Mouse (Mus musculus) ES-E14 (cell line): ENCODE data around the gene Tbcc. TPM values are rescaled to one million over a fixed set of nuclear protein-coding genes. Genes with fewer than 3 reads are reported as not detected.

Experiments used
- DNase-seq: peaks from one replicate; pipeline ENCODE4 v3.0.0-alpha.2; 2013; ENCODE audit warnings: low read depth, low spot score
- H3K27ac ChIP-seq: 2 replicates; pipeline ENCODE4 v1.5.1; 2012; ENCODE audit warnings: low read depth, mild to moderate bottlenecking, low read length, moderate library complexity, mixed read lengths; ENCODE audit not compliant: poor library complexity, insufficient read depth, severe bottlenecking
- H3K36me3 ChIP-seq: 2 replicates; pipeline ENCODE4 v1.6.1; 2012; ENCODE audit warnings: mild to moderate bottlenecking, low read length, moderate library complexity, mixed read lengths; ENCODE audit not compliant: control insufficient read depth, poor library complexity, insufficient read depth, severe bottlenecking
- H3K4me1 ChIP-seq, 2 experiments: fragments of 150-350 bp in 1 of 2; sonication (generic) in 1 of 2; 2 replicates each; pipeline ENCODE4 v1.6.1; 2012; ENCODE audit warnings: low read length in 2 of 2, mild to moderate bottlenecking in 1 of 2, mixed read lengths in 1 of 2; ENCODE audit not compliant: control insufficient read depth in 2 of 2, insufficient read depth in 2 of 2, poor library complexity in 1 of 2
- H3K4me3 ChIP-seq, 2 experiments: fragments of 150-350 bp in 1 of 2; sonication (generic) in 1 of 2; 2 replicates each; pipeline ENCODE4 v1.5.1; 2012; ENCODE audit warnings: low read length in 2 of 2, low read depth in 1 of 2, mild to moderate bottlenecking in 1 of 2, mixed read lengths in 1 of 2; ENCODE audit not compliant: insufficient read depth in 1 of 2, poor library complexity in 1 of 2, severe bottlenecking in 1 of 2
- H3K9ac ChIP-seq: 2 replicates; pipeline ENCODE4 v1.6.1; 2012; ENCODE audit warnings: low read depth, mild to moderate bottlenecking, low read length, mixed read lengths; ENCODE audit not compliant: poor library complexity, insufficient read depth, severe bottlenecking
- H3K9me3 ChIP-seq: fragments of 150-350 bp; sonication (generic); 2 replicates; pipeline ENCODE4 v1.6.1; 2012; ENCODE audit warnings: low read depth, mild to moderate bottlenecking, low read length; ENCODE audit not compliant: control insufficient read depth, insufficient read depth
- CHD2 ChIP-seq: IDR thresholded peaks from 2 replicates; pipeline ENCODE4 v1.6.1; 2014; ENCODE audit warnings: mild to moderate bottlenecking, low read depth, low read length, inconsistent platforms
- HCFC1 ChIP-seq: IDR thresholded peaks from 2 replicates; pipeline ENCODE4 v1.6.1; 2012; ENCODE audit warnings: low read length, inconsistent platforms, borderline replicate concordance; ENCODE audit not compliant: insufficient read depth
- MAFK ChIP-seq: IDR thresholded peaks from 2 replicates; pipeline ENCODE4 v1.6.1; 2014; ENCODE audit warnings: mild to moderate bottlenecking, low read depth, low read length, inconsistent platforms; ENCODE audit not compliant: insufficient read depth
- ZC3H11A ChIP-seq: IDR thresholded peaks from 2 replicates; pipeline ENCODE4 v1.6.1; 2012; ENCODE audit warnings: low read depth, mild to moderate bottlenecking, inconsistent platforms, low read length, borderline replicate concordance
- ZNF384 ChIP-seq: IDR thresholded peaks from 2 replicates; pipeline ENCODE4 v1.6.1; 2012; ENCODE audit warnings: low read depth, low read length, inconsistent platforms
- in situ Hi-C, 2 experiments: fragments of 600-800 bp; cut with MboI; formaldehyde crosslinking; loops; one replicate each; pipeline ENCODE4 v1.15.1; 2025; ENCODE audit warnings: low sequenced_read_pairs in 2 of 2, inconsistent platforms in 1 of 2; ENCODE audit not compliant: unreplicated experiment in 2 of 2
- total RNA-seq: library from RNA; depleted of rRNA; stranded (reverse); fragments of 300-350 nt; gene quantifications from 2 replicates; pipeline ENCODE4 v1.2.3, GENCODE M21; 2012; rRNA removed

The Tbcc gene
- total RNA-seq, result 20.5 and 30.0 TPM in 2 replicates

GRCm38 (mm10) chr17:46890116-46890815, at the start of gene Tbcc:
Gene Tbcc, plus strand, starts transcription at chr17:46890684.
- H3K4me3 ChIP-seq, result peak within 1 kb of the TSS; percentile 87 to 98
- H3K9me3 ChIP-seq, result no peaks in the 10 kb centered on the region
- H3K4me1 ChIP-seq, result peaks cover 6 to 22% of the 10 kb centered on the region in 2 experiments
- peak within 1 kb of the TSS; percentile 87 for H3K9ac ChIP-seq
- H3K36me3 ChIP-seq, result peaks cover 4% of the 10 kb centered on the region; the same call in 1 of the 2 replicates
- DNase-seq, result peak; percentile 98
- peak within 1 kb of the TSS; percentile 59; the same call in 1 of the 2 replicates for H3K27ac ChIP-seq
- in situ Hi-C loops, result no loop called here
- TF ChIP-seq CHD2, result peak; percentile 23; the same call in 1 of the 2 replicates
- TF ChIP-seq HCFC1, result peak; percentile 29
- TF ChIP-seq ZNF384, result peak; percentile 99
- no peak for TF ChIP-seq MAFK
- no peak for TF ChIP-seq ZC3H11A

DNA sequence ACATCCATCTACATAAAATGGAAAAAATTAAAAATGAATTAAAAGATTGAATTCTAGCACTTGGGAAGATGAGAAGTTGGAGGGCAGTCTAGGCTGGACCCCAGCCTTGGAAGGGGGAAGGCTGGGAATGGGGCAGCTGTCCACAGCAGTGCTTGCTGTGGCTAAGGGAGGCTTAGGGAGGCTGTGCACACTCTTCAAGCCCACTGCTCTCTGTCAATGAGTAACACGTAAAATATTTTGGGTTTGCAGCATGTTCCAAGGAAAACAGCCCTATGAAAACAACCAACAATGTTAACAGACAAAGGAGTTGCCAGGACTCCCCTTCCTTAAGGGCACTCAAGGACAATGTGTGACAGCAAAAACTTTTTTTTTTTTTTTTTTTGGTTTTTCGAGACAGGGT, 47.5 kb upstream of the Tbcc start:
- TF ChIP-seq HCFC1 (no peak), CHD2 (no peak), ZC3H11A (no peak), ZNF384 (no peak), MAFK (no peak)
- H3K9me3 ChIP-seq, result no peaks in the 10 kb centered on the region

DNA sequence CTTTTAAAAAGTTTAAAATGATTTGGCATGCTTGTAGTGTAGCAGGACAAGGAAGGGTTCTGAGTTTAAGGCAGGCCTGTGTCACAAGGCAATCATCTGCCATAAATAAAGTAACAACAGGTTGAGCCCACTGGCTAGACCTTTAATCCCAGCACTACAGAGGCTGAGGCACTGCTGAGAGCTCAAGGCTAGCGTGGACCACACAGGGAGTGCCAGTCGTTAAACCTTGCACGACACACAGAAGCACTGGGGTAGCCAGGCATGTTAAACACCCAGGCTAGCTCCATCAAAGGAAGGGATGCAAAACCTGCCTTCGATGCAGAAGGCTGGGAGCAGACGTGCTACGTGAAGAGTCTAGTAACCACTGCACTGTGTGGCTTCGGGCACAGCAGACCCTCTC, 46.8 kb upstream of the Tbcc start:
- no peaks in the 10 kb centered on the region for H3K9me3 ChIP-seq
- H3K27ac ChIP-seq, result no peak overlapping the region
- no peak for DNase-seq
- TF ChIP-seq ZC3H11A, result no peak
- TF ChIP-seq HCFC1, result no peak
- TF ChIP-seq MAFK, result no peak
- TF ChIP-seq CHD2, result no peak
- no peak for TF ChIP-seq ZNF384
- H3K4me1 ChIP-seq, result peaks cover 2 to 20% of the 10 kb centered on the region in 2 experiments
- in situ Hi-C loops, result no loop called here
- 0 out of 2 replicates have a peak overlapping the region, but pooled peaks have one; percentile 6 for H3K9ac ChIP-seq
- H3K36me3 ChIP-seq, result peaks cover 2% of the 10 kb centered on the region; the same call in 1 of the 2 replicates
- no peak overlapping the region for H3K4me3 ChIP-seq

More for the DNA sequence above, 47.5 kb upstream of the Tbcc start:
- no peak overlapping the region for H3K9ac ChIP-seq
- peaks cover 2% of the 10 kb centered on the region; the same call in 1 of the 2 replicates for H3K36me3 ChIP-seq
- no peak overlapping the region for H3K27ac ChIP-seq
- no peak overlapping the region for H3K4me3 ChIP-seq
- DNase-seq, result no peak
- in situ Hi-C loops, result no loop called here
- peaks cover 4 to 23% of the 10 kb centered on the region in 2 experiments for H3K4me1 ChIP-seq

GRCm38 (mm10) chr17:46844811-46845210, 45.7 kb upstream of the Tbcc start:
- TF ChIP-seq ZNF384 (no peak), ZC3H11A (no peak), HCFC1 (no peak), CHD2 (no peak), MAFK (no peak)
- in situ Hi-C loops, result no loop called here
- Histone ChIP-seq H3K4me3 (peak overlapping the region; percentile 48 to 68), H3K27ac (peak overlapping the region; percentile 50; the same call in 1 of the 2 replicates), H3K9me3 (no peaks in the 10 kb centered on the region), H3K9ac (peak overlapping the region; percentile 45; the same call in 1 of the 2 replicates), H3K36me3 (peaks cover 2% of the 10 kb centered on the region; the same call in 1 of the 2 replicates), H3K4me1 (peaks cover 2 to 24% of the 10 kb centered on the region in 2 experiments)
- no peak for DNase-seq
